Mouse (Mus musculus): ENCODE results near the gene Pitpnc1. TPM values are rescaled to one million over a fixed set of nuclear protein-coding genes. Genes with fewer than 3 reads are reported as not detected.

Pitpnc1 gene
- polyA plus RNA-seq, 1 experiment from 2014 or later, result 5.0 TPM

GRCm38 (mm10) chr11:107471071-107471720 lies 697 bp upstream of the Pitpnc1 start:
- H3K9me3 ChIP-seq (ENCODE audit: control insufficient read depth, low read length), result no peaks in the 10 kb centered on the region
- H3K27ac ChIP-seq (replicated peaks), result peak overlapping the region; percentile 82; the same call in 1 of the 2 replicates
- ATAC-seq (ENCODE audit: low FRiP score, low TSS enrichment), result no peak
- DNase-seq (ENCODE audit: low spot score), result no peak
- no peaks in the 10 kb centered on the region for H3K4me1 ChIP-seq (replicated peaks; ENCODE audit: control insufficient read depth, insufficient read depth)
- 12% methylated on average over 11 of the region's 11 CpGs for WGBS
- no peaks in the 10 kb centered on the region for H3K27me3 ChIP-seq (ENCODE audit: control insufficient read depth, insufficient read depth, low read length)
- no peaks in the 10 kb centered on the region for H3K36me3 ChIP-seq (ENCODE audit: control insufficient read depth, insufficient read depth, low read length)
- H3K4me3 ChIP-seq (ENCODE audit: low read depth, low read length), result peak overlapping the region; percentile 77
- TF ChIP-seq EP300 (optimal IDR thresholded peaks at IDR 0.05) (no peak), CTCF (IDR thresholded peaks at IDR 0.05; ENCODE audit: low read depth) (no peak)
- H3K4me2 ChIP-seq (replicated peaks; ENCODE audit: low read depth), result peak overlapping the region; percentile 99
- H3K9ac ChIP-seq (ENCODE audit: low read length), result peak overlapping the region; percentile 78; the same call in 1 of the 2 replicates

GRCm38 (mm10) chr11:107469523-107470371 lies 752 bp downstream of the Pitpnc1 start:
- WGBS, result under 1% methylated on average over 59 of the region's 59 CpGs
- H3K9me3 ChIP-seq (ENCODE audit: control insufficient read depth, low read length), result no peaks in the 10 kb centered on the region
- peak overlapping the region; percentile 78 for H3K9ac ChIP-seq (ENCODE audit: low read length)
- H3K27me3 ChIP-seq (ENCODE audit: control insufficient read depth, insufficient read depth, low read length), result no peaks in the 10 kb centered on the region
- ATAC-seq (ENCODE audit: low FRiP score, low TSS enrichment), result peak; percentile 53
- H3K36me3 ChIP-seq (ENCODE audit: control insufficient read depth, insufficient read depth, low read length), result no peaks in the 10 kb centered on the region
- no peaks in the 10 kb centered on the region for H3K4me1 ChIP-seq (replicated peaks; ENCODE audit: control insufficient read depth, insufficient read depth)
- peak overlapping the region; percentile 99 for H3K4me2 ChIP-seq (replicated peaks; ENCODE audit: low read depth)
- no peak; the same call in 1 of the 2 replicates for TF ChIP-seq CTCF (IDR thresholded peaks at IDR 0.05; ENCODE audit: low read depth)
- TF ChIP-seq EP300 (optimal IDR thresholded peaks at IDR 0.05), result no peak
- peak overlapping the region; percentile 77 for H3K4me3 ChIP-seq (ENCODE audit: low read depth, low read length)
- peak; percentile 75 for DNase-seq (ENCODE audit: low spot score)
- H3K27ac ChIP-seq (replicated peaks), result peak overlapping the region; percentile 82

GRCm38 (mm10) chr11:107469031-107469522 lies 1.4 kb downstream of the Pitpnc1 start:
- under 1% methylated on average over 33 of the region's 38 CpGs for WGBS
- H3K27ac ChIP-seq (replicated peaks), result peak overlapping the region; percentile 82
- peak; percentile 78 for DNase-seq (ENCODE audit: low spot score)
- peak overlapping the region; percentile 78 for H3K9ac ChIP-seq (ENCODE audit: low read length)
- H3K9me3 ChIP-seq (ENCODE audit: control insufficient read depth, low read length), result no peaks in the 10 kb centered on the region
- no peaks in the 10 kb centered on the region for H3K27me3 ChIP-seq (ENCODE audit: control insufficient read depth, insufficient read depth, low read length)
- peak; percentile 79 for ATAC-seq (ENCODE audit: low FRiP score, low TSS enrichment)
- H3K4me2 ChIP-seq (replicated peaks; ENCODE audit: low read depth), result peak overlapping the region; percentile 99
- H3K4me3 ChIP-seq (ENCODE audit: low read depth, low read length), result peak overlapping the region; percentile 77
- no peaks in the 10 kb centered on the region for H3K36me3 ChIP-seq (ENCODE audit: control insufficient read depth, insufficient read depth, low read length)
- no peaks in the 10 kb centered on the region for H3K4me1 ChIP-seq (replicated peaks; ENCODE audit: control insufficient read depth, insufficient read depth)
- TF ChIP-seq EP300 (optimal IDR thresholded peaks at IDR 0.05) (no peak), CTCF (IDR thresholded peaks at IDR 0.05; ENCODE audit: low read depth) (peak; percentile 90)

- Histone ChIP-seq H3K27me3 (ENCODE audit: control insufficient read depth, insufficient read depth, low read length) (no peaks in the 10 kb centered on the region), H3K4me2 (replicated peaks; ENCODE audit: low read depth) (peak overlapping the region; percentile 99), H3K36me3 (ENCODE audit: control insufficient read depth, insufficient read depth, low read length) (no peaks in the 10 kb centered on the region), H3K9me3 (ENCODE audit: control insufficient read depth, low read length) (no peaks in the 10 kb centered on the region), H3K27ac (replicated peaks) (peak overlapping the region; percentile 82), H3K4me3 (ENCODE audit: low read depth, low read length) (peak overlapping the region; percentile 77), H3K4me1 (replicated peaks; ENCODE audit: control insufficient read depth, insufficient read depth) (no peaks in the 10 kb centered on the region), H3K9ac (ENCODE audit: low read length) (peak overlapping the region; percentile 78)
- TF ChIP-seq CTCF (IDR thresholded peaks at IDR 0.05; ENCODE audit: low read depth) (no peak), EP300 (optimal IDR thresholded peaks at IDR 0.05) (no peak)
- ATAC-seq (ENCODE audit: low FRiP score, low TSS enrichment) (no peak; the same call in 1 of the 2 replicates), DNase-seq (ENCODE audit: low spot score) (no peak)
- 22% methylated on average over 16 of the region's 16 CpGs for WGBS
Observed at GRCm38 (mm10) chr11:107468252-107469030, 2.1 kb downstream of the Pitpnc1 start.

- Histone ChIP-seq H3K9me3 (ENCODE audit: control insufficient read depth, low read length) (no peaks in the 10 kb centered on the region), H3K4me2 (replicated peaks; ENCODE audit: low read depth) (no peak overlapping the region)
- DNase-seq (ENCODE audit: low spot score), result no peak
Observed at GRCm38 (mm10) chr11:107466611-107467391, 3.7 kb downstream of the Pitpnc1 start.

More at GRCm38 (mm10) chr11:107466611-107467391, 3.7 kb downstream of the Pitpnc1 start:
- Histone ChIP-seq H3K4me3 (ENCODE audit: low read depth, low read length) (no peak overlapping the region), H3K27me3 (ENCODE audit: control insufficient read depth, insufficient read depth, low read length) (no peaks in the 10 kb centered on the region), H3K4me1 (replicated peaks; ENCODE audit: control insufficient read depth, insufficient read depth) (no peaks in the 10 kb centered on the region), H3K9ac (ENCODE audit: low read length) (no peak overlapping the region), H3K27ac (replicated peaks) (no peak overlapping the region), H3K36me3 (ENCODE audit: control insufficient read depth, insufficient read depth, low read length) (no peaks in the 10 kb centered on the region)
- TF ChIP-seq CTCF (IDR thresholded peaks at IDR 0.05; ENCODE audit: low read depth) (no peak), EP300 (optimal IDR thresholded peaks at IDR 0.05) (no peak)
- no peak for ATAC-seq (ENCODE audit: low FRiP score, low TSS enrichment)
- 64% methylated on average over 6 of the region's 6 CpGs for WGBS

Measured in stomach, postnatal 0 days (tissue).